Mouse (Mus musculus) brown adipose tissue, adult 24 weeks (tissue): ENCODE results near the gene Atp8a1. TPM values are rescaled to one million over a fixed set of nuclear protein-coding genes. Genes with fewer than 3 reads are reported as not detected.

Source experiments
- H3K27ac ChIP-seq: fragments of 200-500 bp; replicated peaks from 2 replicates; pipeline ENCODE4 v1.5.1; 2012; ENCODE audit warnings: low read depth, mild to moderate bottlenecking, low read length
- H3K4me1 ChIP-seq: fragments of 200-500 bp; 2 replicates; pipeline ENCODE4 v1.6.1; 2012; ENCODE audit warnings: low read length, mixed read lengths; ENCODE audit not compliant: control insufficient read depth, insufficient read depth, insufficient read length
- H3K4me3 ChIP-seq: fragments of 200-500 bp; 2 replicates; pipeline ENCODE4 v1.5.1; 2012; ENCODE audit warnings: low read depth, mild to moderate bottlenecking, low read length, moderate library complexity; ENCODE audit not compliant: insufficient read depth
- polyA plus RNA-seq: library from polyadenylated mRNA; stranded (reverse); fragments of >200 nt; gene quantifications from 2 replicates; pipeline ENCODE4 v1.2.4, GENCODE M21; 2012; ENCODE audit not compliant: missing spikeins, insufficient read depth, insufficient read length

The Atp8a1 gene
- polyA plus RNA-seq = 17.3 and 20.9 TPM in 2 replicates

- Histone ChIP-seq H3K4me1 (peaks cover 12% of the 10 kb centered on the region), H3K4me3 (peak within 1 kb of the TSS; percentile 74), H3K27ac (peak within 1 kb of the TSS; percentile 88)
These were observed at the start of gene Atp8a1 for GRCm38 (mm10) chr5:67847253-67848165. Atp8a1 (minus strand) TSS chr5:67847434.

GRCm38 (mm10) chr5:67884422-67885210 is 37.4 kb upstream of the Atp8a1 start:
- H3K4me1 ChIP-seq = no peaks in the 10 kb centered on the region
- no peak overlapping the region for H3K4me3 ChIP-seq
- H3K27ac ChIP-seq = no peak overlapping the region

GRCm38 (mm10) chr5:67883564-67884171 is 36.4 kb upstream of the Atp8a1 start:
- H3K4me3 ChIP-seq = no peak overlapping the region
- no peaks in the 10 kb centered on the region for H3K4me1 ChIP-seq
- H3K27ac ChIP-seq = no peak overlapping the region

- no peaks in the 10 kb centered on the region for H3K4me1 ChIP-seq
- H3K4me3 ChIP-seq = no peak overlapping the region
- H3K27ac ChIP-seq = no peak overlapping the region
These were observed 24.2 kb upstream of the Atp8a1 start for GRCm38 (mm10) chr5:67871414-67871813.

- no peaks in the 10 kb centered on the region for H3K4me1 ChIP-seq
- H3K4me3 ChIP-seq = no peak overlapping the region
- no peak overlapping the region for H3K27ac ChIP-seq
These were observed 19.0 kb upstream of the Atp8a1 start for GRCm38 (mm10) chr5:67866221-67866620.

- Histone ChIP-seq H3K4me1 (no peaks in the 10 kb centered on the region), H3K27ac (no peak overlapping the region), H3K4me3 (no peak overlapping the region)
These were observed 18.4 kb upstream of the Atp8a1 start for GRCm38 (mm10) chr5:67865670-67866069.

- Histone ChIP-seq H3K4me3 (no peak overlapping the region), H3K27ac (no peak overlapping the region), H3K4me1 (no peaks in the 10 kb centered on the region)
These were observed 17.4 kb upstream of the Atp8a1 start for GRCm38 (mm10) chr5:67864508-67865060.

- no peaks in the 10 kb centered on the region for H3K4me1 ChIP-seq
- no peak overlapping the region for H3K27ac ChIP-seq
- no peak overlapping the region for H3K4me3 ChIP-seq
These were observed 16.7 kb upstream of the Atp8a1 start for GRCm38 (mm10) chr5:67863950-67864391.

- H3K4me1 ChIP-seq = no peaks in the 10 kb centered on the region
- no peak overlapping the region for H3K27ac ChIP-seq
- no peak overlapping the region for H3K4me3 ChIP-seq
These were observed 7.9 kb upstream of the Atp8a1 start for GRCm38 (mm10) chr5:67854963-67855606.

- no peaks in the 10 kb centered on the region for H3K4me1 ChIP-seq
These were observed 5.6 kb upstream of the Atp8a1 start for GRCm38 (mm10) chr5:67852860-67853259.

GRCm38 (mm10) chr5:67849411-67849810 is 2.2 kb upstream of the Atp8a1 start:
- Histone ChIP-seq H3K4me1 (peaks cover 7% of the 10 kb centered on the region), H3K27ac (no peak overlapping the region)

More at GRCm38 (mm10) chr5:67852860-67853259, 5.6 kb upstream of the Atp8a1 start:
- no peak overlapping the region for H3K27ac ChIP-seq
- H3K4me3 ChIP-seq = no peak overlapping the region

GRCm38 (mm10) chr5:67848511-67849014 is 1.3 kb upstream of the Atp8a1 start:
- H3K4me1 ChIP-seq = peaks cover 12% of the 10 kb centered on the region
- H3K4me3 ChIP-seq = no peak overlapping the region
- H3K27ac ChIP-seq = no peak overlapping the region

More at GRCm38 (mm10) chr5:67849411-67849810, 2.2 kb upstream of the Atp8a1 start:
- H3K4me3 ChIP-seq = no peak overlapping the region

- peak overlapping the region; percentile 45 for H3K27ac ChIP-seq
- H3K4me1 ChIP-seq = peaks cover 12% of the 10 kb centered on the region
These were observed 641 bp downstream of the Atp8a1 start for GRCm38 (mm10) chr5:67846361-67847224.

More at GRCm38 (mm10) chr5:67846361-67847224, 641 bp downstream of the Atp8a1 start:
- peak overlapping the region; percentile 74 for H3K4me3 ChIP-seq
